9 mouse cellular contexts compared by ENCODE assay signal in genomic region chr6:100013949-100014348, GRCm38 (mm10).
DNase-seq lines count a peak whose midpoint lies in the region; ATAC-seq and TF ChIP-seq lines count a peak whose summit lies in the region.
"Had no signal": no experiment of that assay in that cellular context is flagged by ENCODE, and none has a peak within 500 bp of the region (broad histone marks: within the 10 kb centered on the region; RNA-seq: fewer than 3 reads in every experiment).

No protein-coding gene starts in this region.

- intact Hi-C loops in left cerebral cortex, postnatal 4 days (cut with DNase I), result no loop called here
- intact Hi-C loops in left cerebral cortex, postnatal 14 days (cut with DNase I), result no loop called here

- 11% methylated on average over 6 of the region's 6 CpGs for WGBS in kidney, adult 2 months
- WGBS in hindbrain, embryonic 12.5 days, result 51% methylated on average over 6 of the region's 6 CpGs
- 58% methylated on average over 6 of the region's 6 CpGs for WGBS in forebrain, embryonic 13.5 days

- H3K27ac ChIP-seq in kidney, adult 2 months (ENCODE audit: insufficient read depth, low read depth, low read length), result no peak overlapping the region
- no peak overlapping the region for H3K27ac ChIP-seq in hindbrain, embryonic 12.5 days
- no peak overlapping the region for H3K27ac ChIP-seq in forebrain, embryonic 13.5 days
- H3K27ac ChIP-seq: liver, embryonic 14.5 days had no signal

- H3K27me3 ChIP-seq in kidney, adult 2 months (replicated peaks; ENCODE audit: control insufficient read depth, insufficient read depth, low read length), result no peaks in the 10 kb centered on the region
- H3K27me3 ChIP-seq in hindbrain, embryonic 12.5 days, result peaks cover 17% of the 10 kb centered on the region
- no peaks in the 10 kb centered on the region for H3K27me3 ChIP-seq in forebrain, embryonic 13.5 days

- TF ChIP-seq CTCF in kidney, adult 2 months (conservative IDR thresholded peaks at IDR 0.05; ENCODE audit: insufficient read depth, insufficient read length, low read depth, low read length), result no peak

- no peak for ATAC-seq in hindbrain, embryonic 12.5 days (ENCODE audit: low FRiP score)
- ATAC-seq in forebrain, embryonic 13.5 days, result no peak

- H3K4me1 ChIP-seq in kidney, adult 2 months (ENCODE audit: control insufficient read depth, insufficient read depth, low read length), result peaks cover 8% of the 10 kb centered on the region; the same call in 1 of the 2 replicates
- peaks cover 14% of the 10 kb centered on the region for H3K4me1 ChIP-seq in hindbrain, embryonic 12.5 days
- H3K4me1 ChIP-seq in forebrain, embryonic 13.5 days, result peaks cover 23% of the 10 kb centered on the region

- no peaks in the 10 kb centered on the region for H3K9me3 ChIP-seq in hindbrain, embryonic 12.5 days (replicated peaks)
- no peaks in the 10 kb centered on the region for H3K9me3 ChIP-seq in forebrain, embryonic 13.5 days (replicated peaks)

- no peak overlapping the region for H3K4me3 ChIP-seq in kidney, adult 2 months (ENCODE audit: insufficient read depth, low read depth, low read length)
- no peak overlapping the region for H3K4me3 ChIP-seq in hindbrain, embryonic 12.5 days
- H3K4me3 ChIP-seq in forebrain, embryonic 13.5 days, result no peak overlapping the region

- peak; percentile 54 for DNase-seq in left cerebral cortex, postnatal 4 days
- no peak for DNase-seq in left cerebral cortex, adult 18-20 months (ENCODE audit: low spot score in 2 of 2)
- DNase-seq in embryo, embryonic 11 days, result peak; percentile 72
- DNase-seq in kidney, adult 2 months, result peak; percentile 94
- peak; percentile 77 for DNase-seq in mesoderm, embryonic 11.5 days (ENCODE audit: low read depth, low spot score)
- no peak for DNase-seq in left cerebral cortex, postnatal 14 days (ENCODE audit: low spot score in 2 of 2)

- no peak overlapping the region for H3K4me2 ChIP-seq in hindbrain, embryonic 12.5 days (replicated peaks)
- H3K4me2 ChIP-seq in forebrain, embryonic 13.5 days, result no peak overlapping the region

- H3K9ac ChIP-seq in hindbrain, embryonic 12.5 days, result no peak overlapping the region
- no peak overlapping the region for H3K9ac ChIP-seq in forebrain, embryonic 13.5 days
- H3K9ac ChIP-seq: liver, embryonic 14.5 days had no signal

- TF ChIP-seq POLR2A in kidney, adult 2 months (IDR thresholded peaks at IDR 0.05; ENCODE audit: low read depth, low read length), result no peak

- H3K36me3 ChIP-seq in kidney, adult 2 months (ENCODE audit: control insufficient read depth, insufficient read depth, low read length), result no peaks in the 10 kb centered on the region
- H3K36me3 ChIP-seq in hindbrain, embryonic 12.5 days, result no peaks in the 10 kb centered on the region
- H3K36me3 ChIP-seq in forebrain, embryonic 13.5 days (ENCODE audit: poor library complexity, severe bottlenecking), result no peaks in the 10 kb centered on the region

Comparison
In these comparisons a context has a peak if more than half of its experiments do, and no peak if none do; other contexts are left out.
1. DNase-seq: peak in left cerebral cortex, postnatal 4 days (single experiment), embryo, embryonic 11 days (single experiment), kidney, adult 2 months (single experiment) and mesoderm, embryonic 11.5 days (single experiment); none in left cerebral cortex, adult 18-20 months (0 of 2) and left cerebral cortex, postnatal 14 days (0 of 2).